ENCODE assay signal across 18 mouse cellular contexts in genomic region chr4:10859174-10859573, GRCm38 (mm10). TPM values are rescaled to one million over a fixed set of nuclear protein-coding genes. Genes with fewer than 3 reads are reported as not detected.
A peak's percentile ranks its signal among the peaks of the same experiment; 100 is the strongest.
DNase-seq lines count a peak whose midpoint lies in the region; ATAC-seq lines count a peak whose summit lies in the region.
"Had no signal": no experiment of that assay in that cellular context is flagged by ENCODE, and none has a peak within 500 bp of the region (broad histone marks: within the 10 kb centered on the region; RNA-seq: fewer than 3 reads in every experiment).

No protein-coding gene starts in this region.

- H3K4me2 ChIP-seq in forebrain, embryonic 13.5 days = no peak overlapping the region
- H3K4me2 ChIP-seq in forebrain, embryonic 12.5 days = no peak overlapping the region
- no peak overlapping the region for H3K4me2 ChIP-seq in midbrain, embryonic 11.5 days
- H3K4me2 ChIP-seq in midbrain, embryonic 14.5 days (ENCODE audit: low read length) = no peak overlapping the region
- no peak overlapping the region for H3K4me2 ChIP-seq in midbrain, embryonic 16.5 days (ENCODE audit: low read length)
- H3K4me2 ChIP-seq: forebrain, embryonic 15.5 days had no signal

- H3K27ac ChIP-seq in forebrain, embryonic 13.5 days = no peak overlapping the region
- H3K27ac ChIP-seq in forebrain, embryonic 12.5 days = no peak overlapping the region
- no peak overlapping the region for H3K27ac ChIP-seq in midbrain, embryonic 11.5 days (ENCODE audit: low read depth, low read length)
- H3K27ac ChIP-seq in midbrain, embryonic 10.5 days (replicated peaks) = no peak overlapping the region
- no peak overlapping the region for H3K27ac ChIP-seq in midbrain, embryonic 14.5 days (replicated peaks; ENCODE audit: low read depth, low read length)
- H3K27ac ChIP-seq in midbrain, embryonic 16.5 days (ENCODE audit: low read length) = no peak overlapping the region
- H3K27ac ChIP-seq: embryonic facial prominence, embryonic 10.5 days; embryonic facial prominence, embryonic 12.5 days; forebrain, embryonic 15.5 days had no signal

- H3K27me3 ChIP-seq in forebrain, embryonic 13.5 days = no peaks in the 10 kb centered on the region
- no peaks in the 10 kb centered on the region for H3K27me3 ChIP-seq in forebrain, embryonic 12.5 days
- H3K27me3 ChIP-seq in midbrain, embryonic 11.5 days (ENCODE audit: control insufficient read depth, insufficient read depth, low read length) = no peaks in the 10 kb centered on the region
- no peaks in the 10 kb centered on the region for H3K27me3 ChIP-seq in midbrain, embryonic 10.5 days (ENCODE audit: low read depth, poor library complexity, severe bottlenecking)
- H3K27me3 ChIP-seq in midbrain, embryonic 14.5 days (ENCODE audit: control insufficient read depth, insufficient read depth, low read length) = no peaks in the 10 kb centered on the region
- H3K27me3 ChIP-seq in midbrain, embryonic 16.5 days (ENCODE audit: control insufficient read depth, insufficient read depth, low read depth, low read length) = no peaks in the 10 kb centered on the region
- H3K27me3 ChIP-seq: CH12.LX; forebrain, embryonic 15.5 days; Patski had no signal

- H3K36me3 ChIP-seq in forebrain, embryonic 13.5 days (ENCODE audit: poor library complexity, severe bottlenecking) = no peaks in the 10 kb centered on the region
- no peaks in the 10 kb centered on the region for H3K36me3 ChIP-seq in forebrain, embryonic 12.5 days (replicated peaks)
- H3K36me3 ChIP-seq in midbrain, embryonic 11.5 days (ENCODE audit: control insufficient read depth, insufficient read depth, low read length) = no peaks in the 10 kb centered on the region
- H3K36me3 ChIP-seq in midbrain, embryonic 10.5 days = no peaks in the 10 kb centered on the region
- no peaks in the 10 kb centered on the region for H3K36me3 ChIP-seq in midbrain, embryonic 14.5 days (ENCODE audit: control insufficient read depth, insufficient read depth, low read length)
- no peaks in the 10 kb centered on the region for H3K36me3 ChIP-seq in midbrain, embryonic 16.5 days (ENCODE audit: control insufficient read depth, insufficient read depth, low read length)
- H3K36me3 ChIP-seq: embryonic facial prominence, embryonic 10.5 days; embryonic facial prominence, embryonic 12.5 days; forebrain, embryonic 15.5 days; G1E had no signal

- 0 out of 2 replicates have a peak, but pooled peaks have one; percentile 1 for ATAC-seq in forebrain, embryonic 13.5 days
- ATAC-seq in forebrain, embryonic 12.5 days (ENCODE audit: low FRiP score) = no peak
- no peak for ATAC-seq in midbrain, embryonic 11.5 days (ENCODE audit: low FRiP score)
- 0 out of 2 replicates have a peak, but pooled peaks have one; percentile 37 for ATAC-seq in midbrain, embryonic 14.5 days (ENCODE audit: low FRiP score, low TSS enrichment)
- ATAC-seq in midbrain, embryonic 16.5 days = no peak
- ATAC-seq: activated CD4-positive, CD25-positive, alpha-beta regulatory T cell, adult 4 months; CD4-positive, CD25-positive, alpha-beta regulatory T cell, adult 4 months; Patski had no signal

- peak; percentile 57 for DNase-seq in midbrain, embryonic 11.5 days (ENCODE audit: low spot score, missing footprints)
- no peak for DNase-seq in midbrain, embryonic 10.5 days (ENCODE audit: low spot score)
- no peak for DNase-seq in midbrain, embryonic 14.5 days
- DNase-seq: adrenal gland, adult 8-10 months; adrenal gland, postnatal 36 days; cerebellum, adult 2 months had no signal

- no peaks in the 10 kb centered on the region for H3K9me3 ChIP-seq in forebrain, embryonic 13.5 days (replicated peaks)
- no peaks in the 10 kb centered on the region for H3K9me3 ChIP-seq in forebrain, embryonic 12.5 days
- no peaks in the 10 kb centered on the region for H3K9me3 ChIP-seq in midbrain, embryonic 11.5 days (ENCODE audit: control insufficient read depth, low read length)
- no peaks in the 10 kb centered on the region for H3K9me3 ChIP-seq in midbrain, embryonic 10.5 days (replicated peaks)
- no peaks in the 10 kb centered on the region for H3K9me3 ChIP-seq in midbrain, embryonic 14.5 days (ENCODE audit: control insufficient read depth, low read length)
- H3K9me3 ChIP-seq in midbrain, embryonic 16.5 days (replicated peaks; ENCODE audit: control insufficient read depth, low read length, poor library complexity, severe bottlenecking) = no peaks in the 10 kb centered on the region
- H3K9me3 ChIP-seq: embryonic facial prominence, embryonic 10.5 days; embryonic facial prominence, embryonic 12.5 days; forebrain, embryonic 15.5 days; G1E had no signal

- H3K9ac ChIP-seq in forebrain, embryonic 13.5 days = no peak overlapping the region
- H3K9ac ChIP-seq in forebrain, embryonic 12.5 days = no peak overlapping the region
- H3K9ac ChIP-seq in midbrain, embryonic 11.5 days (ENCODE audit: low read length) = no peak overlapping the region
- H3K9ac ChIP-seq in midbrain, embryonic 14.5 days (replicated peaks; ENCODE audit: low read length) = no peak overlapping the region
- H3K9ac ChIP-seq in midbrain, embryonic 16.5 days (ENCODE audit: low read depth, low read length) = no peak overlapping the region
- H3K9ac ChIP-seq: embryonic facial prominence, embryonic 12.5 days; forebrain, embryonic 15.5 days; forebrain, postnatal 0 days had no signal

- H3K4me1 ChIP-seq in forebrain, embryonic 13.5 days = no peaks in the 10 kb centered on the region
- H3K4me1 ChIP-seq in forebrain, embryonic 12.5 days = peaks cover 6% of the 10 kb centered on the region; the same call in 1 of the 2 replicates
- no peaks in the 10 kb centered on the region for H3K4me1 ChIP-seq in midbrain, embryonic 11.5 days (ENCODE audit: control insufficient read depth, insufficient read depth, low read length)
- peaks cover 4% of the 10 kb centered on the region; the same call in 1 of the 2 replicates for H3K4me1 ChIP-seq in midbrain, embryonic 10.5 days
- H3K4me1 ChIP-seq in midbrain, embryonic 14.5 days (ENCODE audit: control insufficient read depth, insufficient read depth, low read length) = no peaks in the 10 kb centered on the region
- H3K4me1 ChIP-seq in midbrain, embryonic 16.5 days (ENCODE audit: control insufficient read depth, insufficient read depth, low read length) = peaks cover 4% of the 10 kb centered on the region; the same call in 1 of the 2 replicates
- H3K4me1 ChIP-seq: embryonic facial prominence, embryonic 12.5 days; forebrain, embryonic 15.5 days had no signal

- no peak overlapping the region for H3K4me3 ChIP-seq in forebrain, embryonic 13.5 days
- no peak overlapping the region for H3K4me3 ChIP-seq in forebrain, embryonic 12.5 days (replicated peaks)
- no peak overlapping the region for H3K4me3 ChIP-seq in midbrain, embryonic 11.5 days (ENCODE audit: low read depth, low read length)
- no peak overlapping the region for H3K4me3 ChIP-seq in midbrain, embryonic 10.5 days
- H3K4me3 ChIP-seq in midbrain, embryonic 14.5 days (replicated peaks; ENCODE audit: low read depth, low read length) = no peak overlapping the region
- no peak overlapping the region for H3K4me3 ChIP-seq in midbrain, embryonic 16.5 days (ENCODE audit: low read depth, low read length)
- H3K4me3 ChIP-seq: embryonic facial prominence, embryonic 12.5 days had no signal

RNA-seq across cellular contexts. Expression of gene 2610301B20Rik, which starts 15.1 kb away (rescaled TPM):
- polyA plus RNA-seq in forebrain, embryonic 13.5 days (2015; fragmentation: Nextera tagmentation; extraction: Ambion mirVana) = 40.4 and 47.1 TPM in 2 replicates
- polyA plus RNA-seq in forebrain, embryonic 12.5 days (2016; fragmentation: Nextera tagmentation; extraction: Ambion mirVana) = 43.2 and 43.5 TPM in 2 replicates
- 63.8 and 66.2 TPM in 2 replicates for polyA plus RNA-seq in midbrain, embryonic 11.5 days (2014; fragmentation: Nextera tagmentation; extraction: Ambion mirVana)
- polyA plus RNA-seq in midbrain, embryonic 10.5 days (2016; fragmentation: Nextera tagmentation; extraction: Ambion mirVana) = 52.1 and 52.3 TPM in 2 replicates
- polyA plus RNA-seq in midbrain, embryonic 14.5 days (2014; fragmentation: Nextera tagmentation; extraction: Ambion mirVana) = 48.2 and 53.4 TPM in 2 replicates
- 49.2 and 51.9 TPM in 2 replicates for polyA plus RNA-seq in midbrain, embryonic 16.5 days (2015; fragmentation: Nextera tagmentation; extraction: Ambion mirVana)

Comparison
In these comparisons a context has a peak if more than half of its experiments do, and no peak if none do; other contexts are left out.
1. ATAC-seq: peak in forebrain, embryonic 13.5 days (single experiment) and midbrain, embryonic 14.5 days (single experiment); none in forebrain, embryonic 12.5 days (single experiment), midbrain, embryonic 11.5 days (single experiment) and midbrain, embryonic 16.5 days (single experiment).